Mouse (Mus musculus) embryonic facial prominence, embryonic 12.5 days (tissue): ENCODE measurements around the gene Samm50. TPM values are rescaled to one million over a fixed set of nuclear protein-coding genes. Genes with fewer than 3 reads are reported as not detected.

Experiments used
- ATAC-seq: fragments of 200-750 bp; cut with Nextera tagmentation; 2 replicates; pipeline ENCODE4 v1.8.0; 2017; ENCODE audit not compliant: insufficient number of reproducible peaks, insufficient read depth, low FRiP score, low TSS enrichment
- H3K27ac ChIP-seq: fragments of 300-500 bp; sonication (generic); 2 replicates; pipeline ENCODE4 v1.5.1; 2016; ENCODE audit warnings: mild to moderate bottlenecking
- H3K27me3 ChIP-seq: fragments of 300-500 bp; sonication (generic); 2 replicates; pipeline ENCODE4 v1.6.1; 2016; ENCODE audit warnings: mild to moderate bottlenecking, moderate library complexity
- H3K36me3 ChIP-seq: fragments of 300-500 bp; sonication (generic); 2 replicates; pipeline ENCODE4 v1.6.1; 2016; ENCODE audit warnings: mild to moderate bottlenecking
- H3K4me1 ChIP-seq: fragments of 300-500 bp; sonication (generic); 2 replicates; pipeline ENCODE4 v1.6.1; 2016
- H3K4me2 ChIP-seq: fragments of 300-500 bp; sonication (generic); replicated peaks from 2 replicates; pipeline ENCODE4 v1.6.1; 2016; ENCODE audit warnings: mild to moderate bottlenecking, moderate library complexity
- H3K4me3 ChIP-seq: fragments of 300-500 bp; sonication (generic); 2 replicates; pipeline ENCODE4 v1.5.1; 2016; ENCODE audit warnings: mild to moderate bottlenecking
- H3K9ac ChIP-seq: fragments of 300-500 bp; sonication (generic); 2 replicates; pipeline ENCODE4 v1.6.1; 2016; ENCODE audit warnings: mild to moderate bottlenecking, moderate library complexity
- H3K9me3 ChIP-seq: fragments of 300-500 bp; sonication (generic); 2 replicates; pipeline ENCODE4 v1.6.1; 2016; ENCODE audit warnings: mild to moderate bottlenecking, moderate library complexity
- WGBS: fragments of 180-500 bp; shearing (Covaris S2); methylation state at CpG from one replicate; pipeline ENCODE4 v1.1.7; 2016; 5-methylcytosine and 5-hydroxymethylcytosine counted together
- microRNA-seq: library from miRNA; unstranded; fragments of <30 nt; microRNA quantifications from one replicate; pipeline ENCODE4, GENCODE M21; 2017
- polyA plus RNA-seq: library from polyadenylated mRNA; unstranded; fragments of >200 nt; fragmentation: Nextera tagmentation; extraction: Ambion mirVana; gene quantifications from 2 replicates; pipeline ENCODE4 v1.2.1, GENCODE M21; 2016

Gene Samm50
- polyA plus RNA-seq, 1 experiment from 2014 or later, result 108 TPM

GRCm38 (mm10) chr15:84262630-84263029 lies 70.6 kb downstream of the Samm50 start:
- H3K27me3 ChIP-seq, result no peaks in the 10 kb centered on the region; the same call in 1 of the 2 replicates
- ATAC-seq, result no peak
- H3K4me1 ChIP-seq, result 0 out of 2 replicates have a peak, but pooled peaks cover 5% of the 10 kb centered on the region
- no peak overlapping the region for H3K4me2 ChIP-seq
- no peaks in the 10 kb centered on the region for H3K36me3 ChIP-seq
- H3K4me3 ChIP-seq, result no peak overlapping the region
- 94% methylated on average over 6 of the region's 6 CpGs for WGBS
- no peaks in the 10 kb centered on the region for H3K9me3 ChIP-seq
- H3K27ac ChIP-seq, result no peak overlapping the region
- no peak overlapping the region for H3K9ac ChIP-seq

DNA sequence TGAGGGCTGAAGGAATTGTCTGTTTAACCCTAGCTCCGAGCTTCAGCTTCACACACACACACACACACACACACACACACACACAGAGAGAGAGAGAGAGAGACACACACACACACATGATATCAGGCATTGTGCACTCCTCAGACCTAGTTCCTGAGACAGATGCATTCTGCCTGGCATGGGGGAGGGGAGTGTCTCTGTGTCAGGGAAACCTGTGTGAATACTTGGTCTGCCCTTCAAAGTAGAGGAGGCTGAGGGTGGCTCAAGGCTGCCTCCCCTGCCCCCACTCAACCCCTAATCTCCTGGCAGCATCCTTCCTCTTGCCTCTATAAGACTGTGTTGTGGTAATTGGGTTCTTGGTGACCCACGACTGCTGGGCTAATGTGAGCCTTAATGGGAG lies 71.5 kb downstream of the Samm50 start:
- Histone ChIP-seq H3K4me3 (no peak overlapping the region), H3K4me2 (no peak overlapping the region), H3K4me1 (0 out of 2 replicates have a peak, but pooled peaks cover 5% of the 10 kb centered on the region), H3K9me3 (no peaks in the 10 kb centered on the region), H3K9ac (no peak overlapping the region), H3K36me3 (no peaks in the 10 kb centered on the region), H3K27ac (no peak overlapping the region), H3K27me3 (no peaks in the 10 kb centered on the region)
- 41% methylated on average over 2 of the region's 2 CpGs for WGBS
- no peak for ATAC-seq

DNA sequence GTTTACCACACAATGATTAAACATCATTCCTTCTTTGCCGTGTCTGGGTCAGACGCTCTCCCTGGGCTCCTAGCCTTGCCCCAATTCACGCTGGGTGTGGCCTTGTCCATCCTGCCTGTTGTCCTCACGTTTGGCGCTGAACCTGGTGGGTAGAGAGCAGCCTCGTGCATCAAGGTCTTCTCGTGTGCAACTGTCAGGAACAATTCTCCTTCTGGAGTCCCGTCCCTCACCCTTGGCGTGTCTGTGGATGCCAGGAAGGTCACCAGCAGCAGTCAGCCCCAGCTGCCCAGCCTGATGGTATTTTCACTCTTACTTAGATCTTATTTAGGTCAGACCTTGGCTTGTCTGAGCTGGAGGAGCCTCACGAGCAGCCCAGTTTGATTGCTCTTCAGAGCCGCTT lies 73.1 kb downstream of the Samm50 start:
- H3K36me3 ChIP-seq, result no peaks in the 10 kb centered on the region
- no peak overlapping the region for H3K27ac ChIP-seq
- H3K9ac ChIP-seq, result no peak overlapping the region
- H3K4me2 ChIP-seq, result no peak overlapping the region
- ATAC-seq, result no peak
- H3K4me3 ChIP-seq, result no peak overlapping the region
- 70% methylated on average over 11 of the region's 11 CpGs for WGBS
- 0 out of 2 replicates have a peak, but pooled peaks cover 5% of the 10 kb centered on the region for H3K4me1 ChIP-seq
- no peaks in the 10 kb centered on the region for H3K9me3 ChIP-seq
- H3K27me3 ChIP-seq, result no peaks in the 10 kb centered on the region

DNA sequence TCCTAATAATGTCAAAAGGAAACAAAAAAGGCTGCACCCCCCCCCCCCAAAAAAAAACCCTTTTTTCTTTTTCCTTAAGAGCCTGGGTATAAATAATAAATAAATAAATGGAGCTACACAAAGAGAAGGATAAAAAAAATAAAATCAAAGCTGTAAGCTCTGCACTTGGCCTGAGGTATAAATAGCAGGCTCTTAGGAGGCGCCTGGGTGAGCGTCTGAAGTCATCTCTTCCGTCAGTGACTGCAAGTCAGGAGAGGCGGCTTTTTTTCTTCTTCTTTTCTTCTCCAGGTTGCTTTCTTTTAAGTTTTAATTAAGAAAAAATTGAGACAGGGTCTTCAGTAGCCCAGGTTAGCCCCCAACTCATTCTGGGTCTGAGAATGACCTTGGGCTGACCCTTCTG lies 74.2 kb downstream of the Samm50 start:
- no peak overlapping the region for H3K27ac ChIP-seq
- H3K4me1 ChIP-seq, result 0 out of 2 replicates have a peak, but pooled peaks cover 5% of the 10 kb centered on the region
- 74% methylated on average over 4 of the region's 4 CpGs for WGBS
- H3K4me2 ChIP-seq, result no peak overlapping the region
- no peaks in the 10 kb centered on the region for H3K9me3 ChIP-seq
- no peak for ATAC-seq
- H3K4me3 ChIP-seq, result no peak overlapping the region
- no peaks in the 10 kb centered on the region for H3K27me3 ChIP-seq
- H3K36me3 ChIP-seq, result no peaks in the 10 kb centered on the region
- no peak overlapping the region for H3K9ac ChIP-seq

Small RNA genes within 50 kb of the gene (microRNA-seq; reads per million reads assigned to microRNA genes)
- not detected for gene Mir6392

Other genes with a start within 250 kb of the Samm50 start
- gene Efcab6, start 126.9 kb upstream of the Samm50 start, polyA plus RNA-seq, result 0.20 and 0.45 TPM in 2 replicates
- gene Sult4a1, start 86.5 kb upstream of the Samm50 start, polyA plus RNA-seq, result 13.1 and 15.3 TPM in 2 replicates
- gene Pnpla5, start 69.1 kb upstream of the Samm50 start, polyA plus RNA-seq, result not detected in 2 replicates
- gene Pnpla3, start 24.4 kb upstream of the Samm50 start, polyA plus RNA-seq, result 1.3 and 1.7 TPM in 2 replicates
- 4.3 and 6.0 TPM in 2 replicates for gene Parvb, start 39.8 kb downstream of the Samm50 start, polyA plus RNA-seq
- gene Parvg, start 131.8 kb downstream of the Samm50 start, polyA plus RNA-seq, result 1.1 and 1.2 TPM in 2 replicates